Mouse (Mus musculus) midbrain, postnatal 0 days (tissue): ENCODE measurements at regions not wholly inside any gene's neighbourhood (a gene's known extent, or its start where the extent isn't known, plus 50 kb on each side); places are given as distances from the start of the nearest gene placed in this dataset.
A peak's percentile ranks its signal among the peaks of the same experiment; 100 is the strongest.

ENCODE experiments used
- ATAC-seq: fragments of 200-750 bp; cut with Nextera tagmentation; 2 replicates; pipeline ENCODE4 v1.8.0; 2017; ENCODE audit warnings: moderate number of reproducible peaks, mild to moderate bottlenecking, moderate TSS enrichment, moderate library complexity; ENCODE audit not compliant: low FRiP score
- DNase-seq: peaks from one replicate; pipeline ENCODE4 v3.0.0-alpha.2; 2015; ENCODE audit warnings: low spot score
- H3K27ac ChIP-seq: fragments of 300-500 bp; sonication (generic); 2 replicates; pipeline ENCODE4 v1.5.1; 2014; ENCODE audit warnings: low read depth, mild to moderate bottlenecking, low read length, mixed read lengths
- H3K27me3 ChIP-seq: fragments of 300-500 bp; sonication (generic); 2 replicates; pipeline ENCODE4 v1.6.1; 2014; ENCODE audit warnings: low read length, control low read depth, mixed read lengths; ENCODE audit not compliant: insufficient read depth
- H3K36me3 ChIP-seq: fragments of 300-500 bp; sonication (generic); 2 replicates; pipeline ENCODE4 v1.6.1; 2014; ENCODE audit warnings: low read length, control low read depth, mixed read lengths; ENCODE audit not compliant: insufficient read depth
- H3K4me1 ChIP-seq: fragments of 300-500 bp; sonication (generic); 2 replicates; pipeline ENCODE4 v1.6.1; 2014; ENCODE audit warnings: mild to moderate bottlenecking, control low read depth, antibody characterized with exemption, low read length, mixed read lengths; ENCODE audit not compliant: insufficient read depth
- H3K4me2 ChIP-seq: fragments of 300-500 bp; sonication (generic); 2 replicates; pipeline ENCODE4 v1.6.1; 2014; ENCODE audit warnings: low read depth, mild to moderate bottlenecking, low read length, mixed read lengths; ENCODE audit not compliant: poor library complexity, severe bottlenecking
- H3K4me3 ChIP-seq: fragments of 300-500 bp; sonication (generic); 2 replicates; pipeline ENCODE4 v1.5.1; 2014; ENCODE audit warnings: low read depth, mild to moderate bottlenecking, low read length, moderate library complexity
- H3K9ac ChIP-seq: fragments of 300-500 bp; sonication (generic); replicated peaks from 2 replicates; pipeline ENCODE4 v1.6.1; 2014; ENCODE audit warnings: mild to moderate bottlenecking, low read length, moderate library complexity, mixed read lengths; ENCODE audit not compliant: poor library complexity, severe bottlenecking
- H3K9me3 ChIP-seq: fragments of 300-500 bp; sonication (generic); 2 replicates; pipeline ENCODE4 v1.6.1; 2016; ENCODE audit warnings: low read length, control low read depth
- CTCF ChIP-seq: IDR thresholded peaks from 2 replicates; pipeline ENCODE4 v1.5.1; 2016; ENCODE audit warnings: antibody characterized with exemption, mild to moderate bottlenecking
- WGBS: fragments of 180-500 bp; shearing (Covaris S2); extraction: QIAGEN DNeasy Blood & Tissue Kit; methylation state at CpG from one replicate; pipeline ENCODE4 v1.1.7; 2014; 5-methylcytosine and 5-hydroxymethylcytosine counted together

DNA sequence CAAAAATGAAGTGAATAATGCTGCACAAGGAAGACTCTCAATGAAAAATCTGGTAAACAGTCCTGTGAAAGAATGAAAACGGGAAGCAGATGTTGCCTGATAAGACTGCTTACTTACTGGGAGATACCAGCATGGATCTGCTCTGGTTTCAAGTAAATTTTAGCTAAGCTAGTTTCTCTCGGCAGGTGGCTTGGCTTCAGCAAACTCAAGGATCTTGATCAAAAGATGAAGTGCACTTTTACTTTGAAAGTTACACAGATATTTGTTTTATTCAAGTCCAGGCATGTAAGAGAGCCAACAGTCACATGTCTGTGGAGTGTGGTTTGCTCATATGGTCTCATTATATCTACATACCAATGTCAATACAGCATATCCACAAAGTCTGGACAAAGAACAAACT lies 451.5 kb upstream of the Akr1e1 start:
- no peak overlapping the region for H3K4me3 ChIP-seq
- H3K27ac ChIP-seq = no peak overlapping the region
- no peak for ATAC-seq

DNA sequence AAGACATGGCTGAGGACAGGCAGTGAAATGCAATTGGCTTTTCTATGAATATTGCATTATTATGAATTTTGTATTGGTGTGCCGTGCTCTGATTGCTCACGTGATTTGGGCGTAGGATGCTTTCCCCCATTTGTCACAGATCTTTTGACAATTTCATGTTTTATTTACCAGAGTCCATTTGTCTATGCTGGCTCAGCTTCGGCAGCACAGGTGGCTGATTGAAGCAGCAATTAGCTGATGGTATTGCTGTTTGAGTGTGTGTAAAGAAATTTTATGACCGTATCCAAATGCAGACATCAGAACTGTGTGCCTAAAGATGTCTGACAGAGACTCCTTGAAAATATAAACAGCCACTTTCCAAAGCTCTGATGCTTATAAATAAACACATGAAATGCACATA lies 498.5 kb upstream of the Akr1e1 start:
- 66% methylated on average over 5 of the region's 5 CpGs for WGBS
- ATAC-seq (no peak), DNase-seq (no peak)
- Histone ChIP-seq H3K9ac (no peak overlapping the region), H3K9me3 (no peaks in the 10 kb centered on the region), H3K4me1 (no peaks in the 10 kb centered on the region), H3K4me2 (no peak overlapping the region), H3K27ac (no peak overlapping the region), H3K36me3 (no peaks in the 10 kb centered on the region), H3K27me3 (no peaks in the 10 kb centered on the region), H3K4me3 (no peak overlapping the region)
- TF ChIP-seq CTCF = no peak

More for the DNA sequence above, 451.5 kb upstream of the Akr1e1 start:
- WGBS = 53% methylated on average over 2 of the region's 2 CpGs
- TF ChIP-seq CTCF = no peak
- H3K36me3 ChIP-seq = no peaks in the 10 kb centered on the region
- DNase-seq = no peak
- H3K9ac ChIP-seq = no peak overlapping the region
- H3K9me3 ChIP-seq = no peaks in the 10 kb centered on the region
- H3K27me3 ChIP-seq = no peaks in the 10 kb centered on the region
- H3K4me2 ChIP-seq = no peak overlapping the region
- H3K4me1 ChIP-seq = no peaks in the 10 kb centered on the region; the same call in 1 of the 2 replicates

DNA sequence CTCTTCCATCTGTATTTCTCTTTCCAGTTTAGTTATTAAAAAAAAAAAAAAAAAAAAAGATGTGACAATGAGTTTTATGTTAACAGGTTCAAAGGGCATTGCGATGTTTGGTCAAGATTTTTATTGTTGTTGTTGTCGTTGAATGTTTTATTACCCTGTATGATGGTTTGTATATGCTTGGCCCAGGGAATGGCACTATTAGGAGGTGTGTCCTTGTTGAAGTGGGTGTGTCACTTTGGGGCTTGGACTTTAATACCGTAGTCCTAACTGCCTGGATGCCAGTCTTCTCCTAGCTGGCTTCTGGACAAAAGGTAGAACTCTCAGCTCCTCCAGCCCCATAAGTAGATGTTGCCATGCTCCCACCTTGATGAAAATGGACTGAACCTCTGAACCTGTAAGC lies 545.9 kb upstream of the Akr1e1 start:
- H3K9me3 ChIP-seq = no peaks in the 10 kb centered on the region
- H3K27ac ChIP-seq = no peak overlapping the region
- no peak overlapping the region for H3K9ac ChIP-seq
- ATAC-seq (no peak), DNase-seq (no peak)
- H3K27me3 ChIP-seq = no peaks in the 10 kb centered on the region
- 96% methylated on average over 3 of the region's 3 CpGs for WGBS
- H3K4me3 ChIP-seq = no peak overlapping the region
- no peaks in the 10 kb centered on the region for H3K36me3 ChIP-seq
- no peak for TF ChIP-seq CTCF
- H3K4me1 ChIP-seq = no peaks in the 10 kb centered on the region
- H3K4me2 ChIP-seq = no peak overlapping the region

DNA sequence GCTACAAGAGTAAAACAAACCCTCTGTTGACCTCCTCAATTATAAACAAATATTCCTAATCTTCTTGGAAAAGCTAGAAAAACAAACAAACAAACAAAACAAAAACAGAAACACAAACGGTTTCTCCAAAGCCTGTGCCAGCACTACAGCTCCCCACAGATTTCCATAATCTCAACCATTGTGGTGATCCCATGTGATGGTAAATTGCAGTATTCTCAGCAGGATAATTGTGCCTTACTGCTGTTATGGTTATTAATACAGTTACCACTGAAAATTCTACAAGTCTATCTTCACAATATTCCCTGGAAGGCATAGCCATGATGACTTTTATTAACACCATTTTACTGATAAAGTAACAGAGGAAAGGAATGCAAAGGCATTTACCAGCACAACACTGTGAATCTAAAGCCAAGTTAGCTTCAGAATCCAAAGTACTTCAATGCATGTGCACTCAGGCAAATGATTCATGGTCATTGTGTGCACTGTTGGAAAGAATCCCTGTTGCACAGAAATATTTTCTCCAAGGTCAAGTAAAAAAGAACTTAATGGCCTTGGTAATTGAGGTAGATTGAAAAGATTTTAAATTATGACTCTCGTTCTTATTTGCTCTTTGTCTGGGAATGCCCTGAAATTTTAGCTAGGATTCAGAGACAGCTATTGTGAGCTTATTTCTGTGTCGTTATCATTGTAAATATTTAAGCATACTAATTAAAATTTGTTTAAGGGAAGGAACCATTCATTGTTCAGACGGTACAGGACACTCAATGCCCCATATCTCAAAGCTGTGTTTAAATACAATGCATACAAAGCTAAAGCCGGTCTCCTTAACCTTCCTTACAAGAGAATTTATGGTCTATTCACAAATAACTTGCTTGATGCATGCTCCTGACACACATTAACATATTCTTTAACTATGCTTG lies 551.1 kb upstream of the Akr1e1 start:
- no peak overlapping the region for H3K4me2 ChIP-seq
- H3K4me3 ChIP-seq = no peak overlapping the region
- no peak overlapping the region for H3K9ac ChIP-seq
- no peaks in the 10 kb centered on the region for H3K36me3 ChIP-seq
- no peaks in the 10 kb centered on the region for H3K4me1 ChIP-seq
- H3K27ac ChIP-seq = no peak overlapping the region
- H3K9me3 ChIP-seq = no peaks in the 10 kb centered on the region
- WGBS = 54% methylated on average over 5 of the region's 5 CpGs
- no peak for TF ChIP-seq CTCF
- ATAC-seq (no peak), DNase-seq (peak; percentile 5)
- no peaks in the 10 kb centered on the region for H3K27me3 ChIP-seq

DNA sequence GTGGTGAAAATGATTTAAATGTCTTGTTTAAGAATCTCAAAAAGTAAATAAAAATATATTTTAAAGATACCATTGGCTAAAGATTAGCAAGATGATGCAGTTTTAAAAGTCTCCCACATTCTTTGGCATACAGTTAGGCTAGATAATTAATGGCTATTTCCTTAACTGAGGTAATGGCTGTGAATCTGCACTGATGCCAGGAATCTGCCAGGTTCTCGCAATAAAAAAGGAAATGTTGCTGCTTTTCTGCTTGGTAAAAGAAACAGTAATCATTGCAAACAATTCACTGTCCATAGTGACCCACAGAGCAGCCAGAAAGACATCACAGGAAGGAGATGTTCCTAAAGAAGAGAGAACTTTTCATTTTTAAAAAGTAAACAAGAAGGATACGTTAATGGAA lies 557.7 kb upstream of the Akr1e1 start:
- Histone ChIP-seq H3K4me2 (no peak overlapping the region), H3K27me3 (no peaks in the 10 kb centered on the region), H3K9ac (no peak overlapping the region), H3K36me3 (no peaks in the 10 kb centered on the region), H3K4me3 (no peak overlapping the region), H3K9me3 (no peaks in the 10 kb centered on the region), H3K4me1 (no peaks in the 10 kb centered on the region), H3K27ac (no peak overlapping the region)
- ATAC-seq (no peak), DNase-seq (no peak)
- 80% methylated on average over 2 of the region's 2 CpGs for WGBS
- no peak for TF ChIP-seq CTCF

DNA sequence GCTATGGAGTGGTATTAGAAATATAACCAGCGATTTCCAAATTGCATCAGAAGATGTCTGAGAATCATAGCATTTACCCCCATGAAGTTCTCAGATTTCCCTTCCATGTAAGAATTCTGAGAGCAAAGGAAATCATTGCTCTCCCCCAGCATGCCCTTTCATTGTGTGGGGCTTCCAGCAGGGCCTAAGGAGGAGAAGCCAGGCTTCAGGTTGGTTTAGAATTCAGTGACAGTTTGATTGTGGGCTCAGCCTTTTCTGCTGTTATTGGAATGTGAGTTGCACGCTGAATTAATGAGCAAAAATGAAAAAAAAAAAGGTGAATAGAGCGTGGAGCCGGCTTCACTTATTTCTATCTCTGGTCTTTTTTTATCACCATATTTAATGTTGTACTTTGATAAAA lies 570.0 kb upstream of the Akr1e1 start:
- H3K9ac ChIP-seq = no peak overlapping the region
- no peak overlapping the region for H3K27ac ChIP-seq
- DNase-seq (peak; percentile 17), ATAC-seq (no peak)
- TF ChIP-seq CTCF = no peak
- no peaks in the 10 kb centered on the region for H3K27me3 ChIP-seq
- H3K9me3 ChIP-seq = no peaks in the 10 kb centered on the region
- 31% methylated on average over 4 of the region's 4 CpGs for WGBS
- H3K36me3 ChIP-seq = no peaks in the 10 kb centered on the region
- no peaks in the 10 kb centered on the region for H3K4me1 ChIP-seq
- H3K4me2 ChIP-seq = no peak overlapping the region
- H3K4me3 ChIP-seq = no peak overlapping the region
